Mouse (Mus musculus) heart, adult 9 months (tissue): ENCODE data around the gene Map1lc3b.

Experiments used
- DNase-seq, 2 experiments: peaks; one replicate each; pipeline ENCODE4 v3.0.0; 2022; ENCODE audit warnings: low spot score in 2 of 2

Map1lc3b gene

GRCm38 (mm10) chr8:121590203-121591177 lies at the start of gene Map1lc3b:
Map1lc3b (plus strand) TSS chr8:121590361.
- DNase-seq, result peak; percentile 95 to 96

GRCm38 (mm10) chr8:121541862-121542261 lies 48.3 kb upstream of the Map1lc3b start:
- DNase-seq, result no peak

- no peak for DNase-seq
Observed at GRCm38 (mm10) chr8:121542901-121543300, 47.3 kb upstream of the Map1lc3b start.

GRCm38 (mm10) chr8:121544276-121544785 lies 45.8 kb upstream of the Map1lc3b start, which contains the start of gene 1700018B08Rik:
1700018B08Rik (minus strand) TSS chr8:121544320.
- no peak for DNase-seq

GRCm38 (mm10) chr8:121544936-121545335 lies 45.2 kb upstream of the Map1lc3b start:
- no peak for DNase-seq

- DNase-seq, result peak; percentile 43 to 53
Observed at GRCm38 (mm10) chr8:121547132-121547531, 43.0 kb upstream of the Map1lc3b start.

- no peak for DNase-seq
Observed at GRCm38 (mm10) chr8:121550056-121550455, 40.1 kb upstream of the Map1lc3b start.

GRCm38 (mm10) chr8:121551065-121551985 lies 38.8 kb upstream of the Map1lc3b start:
- DNase-seq, result no peak

GRCm38 (mm10) chr8:121552506-121552905 lies 37.7 kb upstream of the Map1lc3b start:
- no peak for DNase-seq

- no peak for DNase-seq
Observed at GRCm38 (mm10) chr8:121553831-121554475, 36.2 kb upstream of the Map1lc3b start.

GRCm38 (mm10) chr8:121557746-121558145 lies 32.4 kb upstream of the Map1lc3b start:
- no peak for DNase-seq

GRCm38 (mm10) chr8:121558538-121558937 lies 31.6 kb upstream of the Map1lc3b start:
- no peak for DNase-seq

GRCm38 (mm10) chr8:121559801-121560200 lies 30.4 kb upstream of the Map1lc3b start:
- no peak for DNase-seq

GRCm38 (mm10) chr8:121560432-121561100 lies 29.6 kb upstream of the Map1lc3b start:
- no peak for DNase-seq

GRCm38 (mm10) chr8:121561636-121562345 lies 28.4 kb upstream of the Map1lc3b start:
- DNase-seq, result peak; percentile 54 to 77

- DNase-seq, result peak; percentile 89 to 91
Observed at GRCm38 (mm10) chr8:121562941-121563351, 27.2 kb upstream of the Map1lc3b start.

- no peak for DNase-seq
Observed at GRCm38 (mm10) chr8:121563701-121564100, 26.5 kb upstream of the Map1lc3b start.

- no peak for DNase-seq
Observed at GRCm38 (mm10) chr8:121568321-121568720, 21.8 kb upstream of the Map1lc3b start.

- no peak for DNase-seq
Observed at GRCm38 (mm10) chr8:121570335-121570734, 19.8 kb upstream of the Map1lc3b start.

- no peak for DNase-seq
Observed at GRCm38 (mm10) chr8:121570801-121571200, 19.4 kb upstream of the Map1lc3b start.
